Mouse (Mus musculus) c-Kit-positive CD71-positive TER-119-negative erythroid progenitor cells, embryonic 14.5 days (primary cell): Measurements from ENCODE around the gene Zfyve27.
A peak's percentile ranks its signal among the peaks of the same experiment; 100 is the strongest.

ENCODE experiments used
- DNase-seq: peaks from one replicate; pipeline ENCODE4 v3.0.0-alpha.2; 2013; ENCODE audit warnings: low read depth

Zfyve27 gene

DNA sequence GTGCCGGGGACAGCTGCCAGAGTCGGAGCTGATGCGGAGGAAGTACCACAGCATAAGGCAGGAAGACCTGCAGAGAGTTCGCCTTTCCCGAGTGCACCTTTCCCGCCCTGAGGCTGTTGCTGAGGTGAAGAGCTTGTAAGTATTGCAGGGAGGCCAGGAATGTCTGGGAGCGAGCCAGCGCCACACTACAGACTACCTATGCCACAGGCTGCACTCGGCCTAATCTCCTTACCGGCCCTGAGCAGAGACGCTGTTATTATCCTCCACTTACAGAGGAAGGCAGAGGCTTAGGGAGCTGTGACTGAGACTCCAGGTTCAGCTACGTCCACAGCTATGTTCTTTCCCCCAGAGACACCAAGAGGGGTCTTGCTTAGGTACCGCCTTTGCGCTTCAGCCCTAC lies 15.6 kb downstream of the Zfyve27 start:
- no peak for DNase-seq

DNA sequence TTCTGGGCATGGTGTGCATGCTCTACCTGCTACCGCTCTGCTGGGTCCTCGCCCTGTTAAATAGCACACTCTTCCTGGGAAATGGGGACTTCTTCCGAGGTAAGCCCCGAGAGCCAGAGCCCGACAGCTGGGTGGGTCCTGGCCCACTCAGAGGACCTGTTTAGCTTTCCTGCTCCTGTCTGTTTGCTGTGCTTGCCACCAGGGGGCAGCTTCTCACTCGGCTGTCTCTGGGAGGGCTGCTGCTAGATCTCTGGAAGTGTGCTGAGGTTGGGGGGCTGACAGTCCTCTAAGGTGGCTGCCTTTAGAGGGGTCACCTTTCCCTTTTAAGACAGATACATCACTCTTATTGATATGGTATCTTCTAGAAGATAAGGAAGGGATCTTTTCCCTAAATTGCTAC lies 18.9 kb downstream of the Zfyve27 start:
- DNase-seq: no peak

DNA sequence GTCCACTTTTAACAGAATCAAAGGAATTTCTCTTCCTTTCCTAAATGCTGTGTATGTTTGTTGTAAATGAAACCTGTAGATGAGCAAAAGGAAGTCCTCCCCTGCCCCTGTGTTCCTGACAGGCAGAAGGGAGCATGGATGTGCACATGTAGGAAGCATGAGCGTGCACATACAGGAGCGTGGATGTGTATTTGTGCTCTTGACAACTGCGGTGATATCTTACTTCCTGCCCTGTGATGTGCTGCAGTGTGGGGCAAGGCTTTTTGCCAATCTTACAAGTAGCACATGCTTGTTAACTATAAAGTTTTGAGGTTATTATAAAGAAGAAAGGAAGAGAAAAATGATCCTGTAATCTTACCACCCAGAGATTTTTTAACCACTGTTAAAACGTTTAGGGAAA lies 26.0 kb downstream of the Zfyve27 start:
- DNase-seq: no peak

DNA sequence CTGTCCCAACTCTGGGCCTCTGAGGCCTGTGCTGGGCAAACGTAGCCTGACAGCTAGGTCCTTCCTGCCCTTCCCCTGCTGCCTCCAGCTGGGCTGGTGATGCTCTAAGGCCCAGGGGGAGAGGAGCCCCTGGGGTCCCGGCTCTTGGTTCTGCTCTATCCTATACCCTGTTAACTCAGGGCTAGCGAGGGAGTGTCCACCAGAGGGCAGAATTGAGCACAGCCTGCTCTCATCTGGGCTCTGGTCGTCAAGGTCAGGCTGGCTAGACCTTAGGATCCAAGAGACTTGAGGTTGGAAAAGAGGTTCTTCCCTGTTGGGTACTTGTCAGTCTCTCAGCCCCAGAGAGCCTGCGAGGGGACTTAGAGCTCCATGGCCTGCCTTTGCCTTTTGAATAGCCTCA lies 26.7 kb downstream of the Zfyve27 start:
- DNase-seq: peak; percentile 37

DNA sequence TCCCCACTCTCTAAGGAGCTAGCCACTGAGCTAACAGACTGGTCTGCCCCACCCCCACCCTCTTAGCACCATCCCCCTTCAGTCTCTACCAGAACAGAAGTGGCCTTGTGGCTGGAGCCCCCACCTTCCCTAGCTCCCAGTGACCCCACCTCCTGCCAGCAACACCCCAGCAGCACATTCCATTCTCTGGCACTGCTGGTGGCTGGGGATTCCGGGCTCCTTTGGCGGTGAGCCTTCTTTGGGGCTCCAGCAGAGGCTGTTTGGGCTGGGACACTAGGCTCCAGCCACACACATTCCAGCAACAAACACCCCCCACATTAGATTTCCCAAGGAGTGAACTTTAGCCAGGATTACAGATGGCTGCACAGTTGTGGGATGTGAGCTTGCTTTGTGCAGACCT lies 29.6 kb downstream of the Zfyve27 start:
- DNase-seq: no peak

DNA sequence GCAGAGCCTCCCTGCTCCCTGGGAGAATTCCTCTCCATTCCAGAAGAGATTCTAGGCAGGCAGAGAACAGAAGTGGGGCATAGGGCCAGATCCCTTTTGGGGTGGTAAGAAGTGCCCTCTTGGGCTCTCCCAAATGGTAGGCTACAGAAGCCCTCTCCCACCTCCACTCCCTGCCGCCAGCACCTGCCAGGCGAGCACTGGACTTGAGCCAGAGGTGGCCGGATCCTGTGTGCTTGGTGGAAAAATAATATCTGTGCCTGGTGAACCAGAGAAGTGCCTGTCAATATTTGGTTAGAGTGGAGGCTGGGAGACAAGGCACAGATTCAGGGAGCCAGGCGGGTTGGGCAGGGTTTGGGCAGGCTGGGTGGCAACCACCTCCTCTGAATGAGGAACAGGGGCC lies 32.6 kb downstream of the Zfyve27 start:
- no peak for DNase-seq

DNA sequence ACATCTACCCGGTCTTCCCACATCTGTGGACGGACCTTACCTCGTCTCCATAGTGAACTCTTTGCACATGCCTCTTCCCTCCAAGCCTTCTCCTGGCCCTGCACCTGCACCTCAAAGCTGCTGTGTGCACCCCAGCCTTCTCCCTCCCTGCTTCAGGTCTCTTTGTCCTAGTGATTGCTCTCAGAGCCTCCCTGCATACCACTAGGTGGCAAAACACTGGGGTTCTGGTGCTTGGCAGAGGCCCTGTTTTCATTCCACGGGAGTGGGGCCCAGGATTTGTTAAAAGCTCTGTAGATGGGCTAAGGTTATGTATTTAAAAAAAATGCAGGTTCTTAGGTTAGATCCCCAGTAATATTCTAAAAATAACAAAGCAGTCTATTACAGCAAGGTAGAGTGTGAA lies 33.3 kb downstream of the Zfyve27 start:
- no peak for DNase-seq

DNA sequence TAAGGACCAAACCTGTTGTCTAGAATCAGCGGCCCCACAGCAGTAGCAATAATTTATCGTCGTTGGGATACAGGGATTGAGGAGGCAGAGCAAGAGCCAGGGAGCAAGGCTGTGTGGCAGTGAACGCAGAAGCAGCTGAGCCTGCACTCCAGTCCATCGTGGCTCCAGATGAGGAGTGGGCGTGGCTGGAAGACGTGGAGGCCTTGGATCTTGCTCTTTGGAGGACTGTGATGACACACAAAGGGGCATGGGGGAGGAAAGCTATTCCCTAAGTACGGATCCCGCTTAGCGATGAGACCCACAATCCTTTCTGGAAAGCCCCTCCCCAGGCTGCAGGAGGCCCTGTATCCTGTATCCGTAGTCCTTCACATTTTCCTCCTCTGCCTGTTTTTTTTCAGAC lies 34.3 kb downstream of the Zfyve27 start:
- DNase-seq: no peak

DNA sequence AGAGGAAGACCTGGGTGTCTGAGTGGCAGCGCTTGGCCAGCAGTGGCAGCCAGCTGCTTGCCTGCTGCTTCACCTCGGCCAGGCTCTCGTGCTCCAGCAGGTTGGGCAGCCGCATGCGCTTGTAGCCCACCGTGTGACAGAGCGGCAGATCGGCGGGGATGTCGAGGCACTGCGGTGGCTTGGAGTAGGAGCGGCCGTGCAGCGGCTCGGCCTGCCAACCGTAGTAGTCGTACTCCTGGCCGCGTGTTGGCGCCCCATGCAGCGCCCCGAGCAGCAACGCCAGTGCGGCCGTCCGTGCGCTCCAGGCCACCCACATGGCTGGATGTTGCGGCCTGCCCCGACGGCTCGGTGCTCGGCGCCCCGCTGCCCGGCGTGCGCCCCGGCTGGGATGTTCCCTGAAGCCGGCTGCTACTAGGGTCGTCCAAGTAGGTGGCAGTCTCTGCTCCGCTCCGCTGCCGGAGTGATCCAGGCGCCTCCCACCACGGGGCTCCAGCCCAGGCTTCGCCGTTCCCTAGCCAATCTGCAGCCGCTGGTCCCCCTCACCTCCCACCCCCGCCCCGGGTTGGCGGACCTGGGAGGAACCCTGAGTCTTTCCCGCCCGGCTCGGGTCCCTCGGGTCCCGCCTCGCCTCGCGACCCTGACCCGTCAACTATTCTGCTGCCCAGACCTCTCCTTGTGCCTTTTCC lies 38.1 kb downstream of the Zfyve27 start, which contains the start of gene Sfrp5:
TSS of gene Sfrp5 (minus strand) at position 557 of the 686 bp plus-strand sequence.
- DNase-seq: no peak

DNA sequence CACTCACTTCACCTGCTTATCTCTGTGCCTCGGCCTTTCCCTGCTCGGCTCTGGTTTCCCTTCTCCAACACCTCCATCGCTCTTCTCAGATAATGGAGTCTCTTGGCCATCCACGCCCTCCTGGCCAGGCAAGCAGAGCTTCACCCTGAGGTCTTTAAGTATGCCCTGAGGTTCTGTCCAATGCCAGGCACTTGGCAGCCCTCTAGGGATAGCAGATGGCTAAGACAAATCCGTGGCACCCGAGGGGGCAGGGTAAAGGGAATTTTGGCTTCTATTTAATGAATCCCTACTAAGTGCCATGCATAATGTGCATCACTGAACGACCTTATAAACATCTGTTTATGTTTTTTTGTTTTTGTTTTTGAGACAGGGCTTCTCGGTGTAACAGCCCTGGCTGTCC lies 38.7 kb downstream of the Zfyve27 start:
- DNase-seq: no peak

DNA sequence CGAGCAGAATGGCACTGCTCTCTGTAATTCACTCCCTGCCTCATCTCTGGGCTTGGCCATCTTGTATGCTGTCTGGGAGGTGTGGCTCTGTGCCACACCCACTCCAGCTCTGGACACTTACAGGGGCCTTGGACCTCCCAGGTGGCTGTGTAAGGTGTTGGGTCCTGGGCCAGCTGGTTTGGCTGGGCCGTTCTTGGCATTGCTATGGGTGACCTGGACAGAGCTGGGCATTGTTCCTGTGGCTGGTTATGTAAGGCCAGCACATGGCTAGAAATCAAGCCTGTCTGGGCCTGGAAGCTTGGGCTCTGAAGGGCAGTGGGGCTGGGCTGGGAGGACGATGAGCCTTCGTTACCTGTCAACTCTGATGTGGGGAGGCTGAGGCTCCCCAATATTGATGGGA lies 40.6 kb downstream of the Zfyve27 start:
- no peak for DNase-seq

DNA sequence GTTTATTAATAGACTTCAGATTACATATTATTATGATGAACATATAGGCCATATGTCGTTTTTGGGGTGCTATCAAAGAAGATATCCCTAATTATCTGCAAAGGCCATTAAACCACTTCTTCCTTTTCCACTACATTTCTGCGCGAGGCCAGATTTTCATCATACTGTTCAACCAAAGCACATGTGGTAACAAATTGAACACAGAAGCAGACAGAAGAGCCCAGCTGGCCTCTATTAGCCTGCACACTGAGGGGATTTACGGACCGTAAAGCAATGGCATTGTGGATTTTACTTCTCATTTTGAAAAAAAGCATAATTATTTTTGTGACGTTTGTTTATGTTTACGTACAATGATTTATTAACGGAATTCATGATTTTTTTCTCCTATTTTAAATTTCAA lies 41.5 kb downstream of the Zfyve27 start:
- no peak for DNase-seq

DNA sequence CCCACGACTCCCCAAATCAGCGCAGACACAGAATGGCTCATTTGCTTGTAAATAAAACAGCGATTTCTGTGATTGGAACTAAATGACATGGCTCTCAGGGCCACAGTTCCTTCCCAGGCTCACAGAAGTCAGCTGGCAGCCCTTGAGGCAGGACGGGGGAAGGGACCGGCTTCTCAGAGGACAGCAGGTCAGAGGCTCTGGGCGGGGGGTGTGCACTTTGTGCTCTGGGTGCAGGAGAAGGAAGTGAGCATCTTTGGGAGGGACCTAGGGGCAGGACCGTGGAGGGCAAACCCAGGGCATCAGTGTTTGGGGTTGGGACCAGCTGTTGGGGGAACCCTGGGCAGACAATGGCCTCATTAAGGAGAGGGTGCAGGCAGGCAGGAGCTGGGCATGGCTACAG lies 45.7 kb downstream of the Zfyve27 start:
- no peak for DNase-seq

DNA sequence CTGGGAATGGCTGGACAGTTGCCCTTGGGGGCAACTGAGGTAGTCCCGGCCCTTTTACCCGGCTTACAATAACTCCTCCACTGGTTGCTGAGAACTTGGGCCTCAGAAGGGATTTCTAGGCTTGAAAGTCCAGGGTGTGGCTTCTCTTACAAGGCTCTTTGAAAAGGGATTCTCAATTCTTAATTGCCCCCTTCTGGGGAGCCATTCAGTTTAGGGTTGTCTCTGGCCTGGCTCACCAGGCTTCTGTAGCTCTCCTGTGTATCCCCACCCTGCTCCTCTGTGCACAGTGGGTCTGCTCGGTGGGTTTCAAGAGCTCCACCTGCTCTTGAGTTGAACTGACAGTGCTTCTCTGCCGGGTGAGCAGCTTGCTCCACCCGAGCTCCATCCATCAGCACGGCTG lies 46.2 kb downstream of the Zfyve27 start:
- DNase-seq: no peak

DNA sequence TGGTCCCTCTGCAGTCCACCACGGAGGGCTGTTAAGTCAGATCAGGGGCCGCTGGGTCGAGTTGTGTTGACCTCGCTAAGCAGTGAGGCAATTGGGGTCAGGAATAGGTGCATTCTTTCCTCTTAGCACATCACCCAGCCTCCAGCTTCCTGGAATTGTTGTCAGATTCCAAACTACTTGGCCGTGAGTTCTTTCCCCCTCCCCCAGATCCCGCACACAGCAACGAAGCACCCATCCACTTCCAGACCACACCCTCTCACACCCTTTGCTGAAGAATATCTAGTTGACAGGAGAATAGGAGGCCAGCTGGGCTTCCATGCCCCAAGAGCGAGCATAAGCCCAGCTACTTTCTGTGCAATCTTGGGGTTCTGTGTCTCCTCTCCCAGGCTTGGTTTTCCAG lies 48.2 kb downstream of the Zfyve27 start:
- DNase-seq: no peak

DNA sequence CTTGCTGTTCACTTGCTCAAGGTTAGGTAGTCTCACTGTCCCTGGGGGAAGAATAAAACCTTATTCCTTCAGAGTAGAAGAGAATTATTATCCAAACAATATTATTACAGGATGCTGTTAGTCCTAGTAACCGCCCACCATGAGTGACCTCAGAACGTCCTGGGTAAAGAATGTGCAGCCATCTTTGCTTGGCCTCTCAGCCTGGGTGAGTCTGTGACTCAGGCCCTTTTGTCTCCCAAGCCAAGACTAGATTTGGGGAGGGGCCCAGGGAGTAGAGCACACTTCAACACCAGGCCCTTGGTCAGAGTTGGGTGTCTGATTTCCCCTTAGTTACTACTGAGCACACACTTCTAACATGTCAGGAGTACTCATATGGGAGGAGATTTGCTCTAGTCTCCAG lies 50.9 kb downstream of the Zfyve27 start:
- DNase-seq: no peak

DNA sequence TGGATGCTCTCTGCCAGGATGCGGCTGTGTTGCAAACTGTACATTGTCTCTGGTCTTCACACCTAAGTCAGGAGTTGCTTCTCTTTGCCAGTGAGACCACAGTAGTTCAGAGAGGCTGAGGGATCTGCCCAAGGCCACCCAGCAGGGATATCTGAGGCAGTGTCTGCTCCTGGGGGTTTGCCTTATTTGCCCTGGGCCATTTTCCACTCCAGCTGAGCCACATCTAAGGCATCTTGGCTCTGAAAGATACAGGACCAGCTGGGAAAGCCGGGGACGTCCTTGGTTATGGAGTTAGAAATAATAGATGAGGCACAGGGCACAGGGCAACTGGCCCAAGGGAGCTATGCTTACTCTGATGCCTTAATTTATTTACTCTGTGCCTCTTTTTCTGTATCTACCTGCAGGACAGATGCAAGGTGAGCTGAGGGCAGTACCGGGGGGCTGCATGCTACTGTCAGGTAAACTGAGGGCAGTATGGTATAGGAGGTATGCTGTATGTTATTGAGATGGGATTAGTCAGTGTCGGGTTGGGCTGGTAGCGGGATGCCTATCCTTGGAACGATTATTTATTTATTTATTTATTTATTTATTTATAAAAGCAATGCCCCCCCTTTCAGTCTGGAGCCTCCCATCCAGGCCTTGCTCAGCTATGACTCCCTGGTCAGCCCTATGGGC lies 53.1 kb downstream of the Zfyve27 start:
- no peak for DNase-seq

DNA sequence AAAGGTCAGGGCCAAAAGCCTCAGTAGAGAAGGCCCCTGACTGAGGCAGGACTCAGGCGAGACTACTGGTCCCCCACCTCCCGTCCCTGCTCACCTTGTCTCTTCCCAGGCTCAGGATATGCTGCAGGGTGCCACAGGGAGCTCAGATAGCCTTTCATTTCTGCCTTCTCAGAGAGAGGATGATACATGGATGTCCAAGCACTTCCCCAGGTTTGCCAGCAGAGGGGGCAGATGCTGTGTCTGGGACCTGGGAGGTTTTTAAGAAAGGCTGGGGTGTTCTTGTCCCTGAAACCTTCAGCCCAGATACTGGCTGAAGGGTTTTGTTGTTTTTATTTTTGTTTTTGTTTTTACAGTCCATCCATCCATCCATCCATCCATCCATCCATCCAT lies 53.6 kb downstream of the Zfyve27 start:
- DNase-seq: no peak

DNA sequence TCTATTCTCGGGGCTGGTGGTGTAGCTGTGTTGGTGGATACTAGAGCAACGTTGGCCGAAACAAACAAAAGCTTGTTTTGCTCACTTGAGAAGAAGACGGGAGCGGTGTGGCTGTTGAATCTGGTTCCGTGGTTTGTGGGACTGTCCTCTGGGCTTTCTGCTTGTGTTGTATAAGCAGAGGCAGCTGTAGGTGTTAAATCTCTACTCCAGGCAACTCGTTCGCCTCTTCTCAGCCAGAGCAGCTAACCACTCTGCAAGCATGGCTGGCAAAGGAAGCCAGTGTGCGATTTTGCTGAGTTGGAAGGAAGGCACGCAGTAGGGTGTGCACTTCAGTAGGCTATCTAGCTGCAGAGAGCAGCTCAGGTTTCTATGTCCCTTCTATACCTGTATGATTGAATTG lies 62.7 kb downstream of the Zfyve27 start:
- DNase-seq: no peak

DNA sequence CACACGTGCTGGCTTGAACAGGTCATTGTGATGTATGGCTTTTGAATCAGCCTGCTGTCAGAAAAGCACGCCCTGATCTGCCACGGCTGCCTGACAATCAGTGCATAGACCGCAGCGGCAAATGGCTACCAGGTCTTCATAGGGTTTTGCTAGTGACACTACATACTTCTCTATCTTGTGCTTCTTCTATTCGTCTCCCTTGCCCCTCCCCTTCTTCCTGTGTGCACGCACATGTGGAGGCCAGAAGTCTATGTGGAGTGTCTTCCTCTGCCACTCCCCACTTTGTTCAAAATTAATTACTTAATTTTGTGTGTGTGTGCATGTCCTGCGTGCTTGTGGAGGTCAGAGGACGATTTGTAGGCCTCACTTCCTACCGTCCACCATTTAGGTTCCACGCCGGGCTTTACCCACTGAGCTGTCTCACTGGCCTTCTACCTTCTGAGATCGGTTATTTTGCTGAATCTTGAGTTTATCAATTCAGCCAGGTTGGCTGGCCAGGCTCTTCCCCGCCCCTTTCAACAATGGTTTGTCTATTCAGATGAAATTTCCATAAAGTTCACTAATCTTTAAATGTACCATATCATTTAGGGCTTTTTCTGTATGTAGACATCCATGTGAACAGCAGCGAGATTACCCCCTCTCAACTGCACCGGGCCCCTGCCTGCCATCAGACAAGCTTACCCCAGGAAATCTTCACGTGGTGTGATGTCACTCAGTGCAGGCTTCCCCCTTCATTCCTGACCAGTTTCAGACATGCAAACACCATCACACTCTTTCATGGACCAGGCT lies 65.9 kb downstream of the Zfyve27 start:
- DNase-seq: no peak

DNA sequence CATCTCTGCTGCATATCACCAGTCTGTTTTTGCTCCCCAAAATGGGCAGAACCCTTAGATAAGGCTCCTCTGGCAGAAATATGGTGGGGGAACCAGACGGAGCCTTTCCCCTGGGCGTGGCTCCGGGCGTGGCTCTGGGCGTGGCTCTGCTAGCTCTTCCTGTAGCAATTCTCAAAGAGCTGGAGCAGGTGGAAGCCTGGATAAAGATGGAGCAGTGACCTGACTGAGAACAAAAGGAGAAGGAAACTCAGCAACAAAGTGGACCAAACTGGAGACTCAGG lies 66.5 kb downstream of the Zfyve27 start:
- DNase-seq: peak; percentile 28

DNA sequence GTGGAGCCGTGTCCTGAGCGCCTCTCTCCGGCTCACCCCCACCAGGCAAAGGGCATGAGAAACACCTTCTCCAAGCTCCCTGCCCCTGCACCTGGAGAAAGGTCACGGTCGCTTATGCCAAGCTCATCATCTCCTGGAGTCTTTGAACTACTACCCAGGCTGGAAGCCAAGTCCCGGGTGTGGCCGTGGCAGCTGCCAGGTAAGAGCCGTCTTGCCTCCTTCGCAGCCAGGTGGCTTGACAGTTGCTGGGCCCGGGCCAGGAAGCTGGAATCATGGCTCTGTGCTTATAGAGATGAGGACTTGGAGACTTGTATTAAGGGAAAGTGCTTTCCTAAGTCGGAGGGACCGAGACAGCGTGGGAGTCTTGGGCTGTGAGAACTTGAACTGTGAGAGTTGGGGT lies 67.2 kb downstream of the Zfyve27 start:
- no peak for DNase-seq

DNA sequence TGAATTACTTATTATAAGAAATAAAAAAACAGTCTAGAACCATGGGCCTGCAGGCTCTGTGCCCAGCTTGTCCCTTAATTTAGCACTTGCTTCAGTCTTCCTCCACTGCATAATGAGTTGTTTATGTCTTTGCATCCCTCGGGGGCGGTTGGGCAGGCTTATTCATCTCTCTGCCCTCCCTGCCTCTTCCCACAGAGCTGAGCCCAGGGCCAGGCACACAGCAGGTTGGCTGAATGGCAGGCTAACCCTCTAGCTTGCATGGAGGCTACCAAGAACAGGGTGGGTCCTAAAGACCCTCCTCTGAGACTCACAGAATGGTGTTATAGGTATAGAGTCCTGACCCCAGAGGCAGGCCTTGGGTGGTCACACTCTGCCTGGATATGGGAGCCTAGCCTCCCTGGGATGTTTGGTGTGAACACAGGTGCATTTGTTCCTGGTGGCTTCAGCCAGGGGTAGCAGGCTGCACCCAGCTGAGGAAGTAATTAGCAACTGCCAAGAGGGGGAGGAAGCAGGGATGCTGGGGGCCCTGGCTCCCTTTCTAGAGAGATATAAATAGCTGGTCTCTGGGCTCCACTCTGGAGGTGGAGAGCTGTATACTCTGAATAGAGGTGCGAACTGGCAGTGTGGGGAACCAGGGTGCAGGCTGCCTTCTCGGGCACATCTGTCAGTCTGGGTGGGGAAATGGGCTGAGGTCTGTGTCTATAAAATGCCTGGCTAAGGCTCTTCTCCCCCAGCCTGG lies 74.0 kb downstream of the Zfyve27 start:
- no peak for DNase-seq
